In genomic region chr12:35642473-35642872, GRCm38 (mm10) we compare ENCODE assay signal across 27 mouse cellular contexts.
DNase-seq lines count a peak whose midpoint lies in the region; ATAC-seq and TF ChIP-seq lines count a peak whose summit lies in the region.
"Had no signal": no experiment of that assay in that cellular context is flagged by ENCODE, and none has a peak within 500 bp of the region (broad histone marks: within the 10 kb centered on the region; RNA-seq: fewer than 3 reads in every experiment).

No protein-coding gene starts in this region.

- DNase-seq in midbrain, embryonic 14.5 days: peak; percentile 2
- no peak for DNase-seq in midbrain, postnatal 0 days (ENCODE audit: low spot score)
- peak; percentile 90 for DNase-seq in ES-E14 (ENCODE audit: low read depth, low spot score)
- DNase-seq in WW6 (ENCODE audit: low read depth, low spot score): peak; percentile 72
- no peak for DNase-seq in adrenal gland, adult 18-20 months (ENCODE audit: low spot score in 2 of 2)
- DNase-seq in embryo, embryonic 11 days: no peak
- DNase-seq in frontal cortex, postnatal 10 days (ENCODE audit: low spot score in 2 of 2): no peak
- DNase-seq: adrenal gland, adult 2 months; adrenal gland, postnatal 10 days; adrenal gland, postnatal 25 days; B cell, adult 2 months; cerebellum, adult 11 months; cerebellum, adult 18-20 months; cerebellum, adult 8-10 months; cerebellum, adult 9-11 months; cerebellum, postnatal 25 days had no signal

- no peak for TF ChIP-seq POLR2A in ES-Bruce4 (IDR thresholded peaks at IDR 0.05; ENCODE audit: insufficient read depth, low read length)

- in situ Hi-C loops in ES-E14 (cut with MboI; ENCODE audit: low sequenced_read_pairs in 2 of 2, unreplicated experiment in 2 of 2): no loop called here

- H3K27me3 ChIP-seq in midbrain, embryonic 14.5 days (ENCODE audit: control insufficient read depth, insufficient read depth, low read length): no peaks in the 10 kb centered on the region
- H3K27me3 ChIP-seq in midbrain, postnatal 0 days (ENCODE audit: insufficient read depth, low read length): no peaks in the 10 kb centered on the region
- no peaks in the 10 kb centered on the region for H3K27me3 ChIP-seq in ES-Bruce4 (ENCODE audit: control insufficient read depth, insufficient read depth, low read length, poor library complexity, severe bottlenecking)
- H3K27me3 ChIP-seq: CH12.LX; embryonic facial prominence, embryonic 13.5 days; embryonic facial prominence, embryonic 15.5 days; forebrain, embryonic 12.5 days had no signal

- H3K27ac ChIP-seq in midbrain, embryonic 14.5 days (replicated peaks; ENCODE audit: low read depth, low read length): no peak overlapping the region
- no peak overlapping the region for H3K27ac ChIP-seq in midbrain, postnatal 0 days (ENCODE audit: low read depth, low read length)
- H3K27ac ChIP-seq in ES-Bruce4 (ENCODE audit: insufficient read depth, low read length): no peak overlapping the region
- no peak overlapping the region; the same call in 1 of the 2 replicates for H3K27ac ChIP-seq in ES-E14 (ENCODE audit: insufficient read depth, low read depth, low read length, poor library complexity, severe bottlenecking)
- H3K27ac ChIP-seq: embryonic facial prominence, embryonic 13.5 days; embryonic facial prominence, embryonic 15.5 days; forebrain, embryonic 10.5 days; forebrain, embryonic 12.5 days had no signal

- H3K36me3 ChIP-seq in midbrain, embryonic 14.5 days (ENCODE audit: control insufficient read depth, insufficient read depth, low read length): no peaks in the 10 kb centered on the region
- H3K36me3 ChIP-seq in midbrain, postnatal 0 days (ENCODE audit: insufficient read depth, low read length): no peaks in the 10 kb centered on the region
- H3K36me3 ChIP-seq in ES-Bruce4 (ENCODE audit: control insufficient read depth, insufficient read depth, low read length, poor library complexity, severe bottlenecking): no peaks in the 10 kb centered on the region
- no peaks in the 10 kb centered on the region for H3K36me3 ChIP-seq in ES-E14 (ENCODE audit: control insufficient read depth, insufficient read depth, low read length, poor library complexity, severe bottlenecking)
- H3K36me3 ChIP-seq: embryonic facial prominence, embryonic 13.5 days; embryonic facial prominence, embryonic 15.5 days; forebrain, embryonic 10.5 days; forebrain, embryonic 12.5 days had no signal

- no peak overlapping the region for H3K4me2 ChIP-seq in midbrain, embryonic 14.5 days (ENCODE audit: low read length)
- H3K4me2 ChIP-seq in midbrain, postnatal 0 days (ENCODE audit: low read depth, low read length, poor library complexity, severe bottlenecking): no peak overlapping the region
- H3K4me2 ChIP-seq: embryonic facial prominence, embryonic 13.5 days; embryonic facial prominence, embryonic 15.5 days; forebrain, embryonic 12.5 days had no signal

- H3K4me1 ChIP-seq in midbrain, embryonic 14.5 days (ENCODE audit: control insufficient read depth, insufficient read depth, low read length): no peaks in the 10 kb centered on the region
- no peaks in the 10 kb centered on the region for H3K4me1 ChIP-seq in midbrain, postnatal 0 days (ENCODE audit: insufficient read depth, low read length)
- H3K4me1 ChIP-seq in ES-Bruce4 (ENCODE audit: control insufficient read depth, insufficient read depth, low read length) (no peaks in the 10 kb centered on the region), ES-E14 (ENCODE audit: control insufficient read depth in 2 of 2, insufficient read depth in 2 of 2, low read length in 2 of 2, poor library complexity in 1 of 2) (peaks cover 8 to 11% of the 10 kb centered on the region in 2 experiments)
- H3K4me1 ChIP-seq: embryonic facial prominence, embryonic 13.5 days; embryonic facial prominence, embryonic 15.5 days; forebrain, embryonic 12.5 days had no signal

- no peak overlapping the region for H3K9ac ChIP-seq in midbrain, embryonic 14.5 days (replicated peaks; ENCODE audit: low read length)
- no peak overlapping the region for H3K9ac ChIP-seq in midbrain, postnatal 0 days (replicated peaks; ENCODE audit: low read length, poor library complexity, severe bottlenecking)
- H3K9ac ChIP-seq in ES-Bruce4 (ENCODE audit: low read depth, poor library complexity, severe bottlenecking) (no peak overlapping the region), ES-E14 (ENCODE audit: insufficient read depth, low read depth, low read length, poor library complexity, severe bottlenecking) (no peak overlapping the region)
- H3K9ac ChIP-seq: embryonic facial prominence, embryonic 13.5 days; embryonic facial prominence, embryonic 15.5 days; forebrain, embryonic 12.5 days had no signal

- ATAC-seq in midbrain, embryonic 14.5 days (ENCODE audit: low FRiP score, low TSS enrichment): no peak
- ATAC-seq in midbrain, postnatal 0 days (ENCODE audit: low FRiP score): no peak
- ATAC-seq: activated CD4-positive, CD25-positive, alpha-beta regulatory T cell, adult 4 months; CD4-positive, CD25-positive, alpha-beta regulatory T cell, adult 4 months; forebrain, embryonic 14.5 days; forebrain, embryonic 16.5 days had no signal

- H3K4me3 ChIP-seq in midbrain, embryonic 14.5 days (replicated peaks; ENCODE audit: low read depth, low read length): no peak overlapping the region
- H3K4me3 ChIP-seq in midbrain, postnatal 0 days (ENCODE audit: low read depth, low read length): no peak overlapping the region
- H3K4me3 ChIP-seq in ES-Bruce4 (ENCODE audit: low read depth, low read length) (no peak overlapping the region), ES-E14 (ENCODE audit: insufficient read depth in 1 of 2, low read depth in 1 of 2, low read length in 2 of 2, poor library complexity in 1 of 2, severe bottlenecking in 1 of 2) (no peak overlapping the region)
- H3K4me3 ChIP-seq: embryonic facial prominence, embryonic 13.5 days; embryonic facial prominence, embryonic 15.5 days; erythroblast, embryonic 14.5 days; forebrain, embryonic 10.5 days; forebrain, embryonic 12.5 days had no signal

- 0 out of 2 replicates have a peak, but pooled peaks cover 3% of the 10 kb centered on the region for H3K9me3 ChIP-seq in midbrain, embryonic 14.5 days (ENCODE audit: control insufficient read depth, low read length)
- no peaks in the 10 kb centered on the region for H3K9me3 ChIP-seq in midbrain, postnatal 0 days (ENCODE audit: low read length)
- H3K9me3 ChIP-seq in ES-Bruce4 (replicated peaks; ENCODE audit: control insufficient read depth, insufficient read depth, low read length, poor library complexity, severe bottlenecking) (no peaks in the 10 kb centered on the region), ES-E14 (ENCODE audit: control insufficient read depth, insufficient read depth, low read depth, low read length) (no peaks in the 10 kb centered on the region)
- H3K9me3 ChIP-seq: embryonic facial prominence, embryonic 13.5 days; embryonic facial prominence, embryonic 15.5 days; forebrain, embryonic 10.5 days; forebrain, embryonic 12.5 days had no signal

- TF ChIP-seq CTCF in midbrain, postnatal 0 days (IDR thresholded peaks at IDR 0.05): no peak
- TF ChIP-seq CTCF in ES-Bruce4 (IDR thresholded peaks at IDR 0.05; ENCODE audit: low read depth, low read length): no peak

- TF ChIP-seq EP300 in ES-Bruce4 (IDR thresholded peaks at IDR 0.05; ENCODE audit: insufficient read depth, low read depth, low read length): peak; percentile 69

TF ChIP-seq in ES-E14, 5 proteins besides CTCF, POLR2A, EP300 and RAD21:
- TF ChIP-seq MAFK (IDR thresholded peaks at IDR 0.05; ENCODE audit: insufficient read depth, low read depth, low read length) (no peak), ZNF384 (IDR thresholded peaks at IDR 0.05; ENCODE audit: low read depth, low read length) (no peak), CHD2 (IDR thresholded peaks at IDR 0.05; ENCODE audit: low read depth, low read length) (peak; percentile 82), HCFC1 (IDR thresholded peaks at IDR 0.05; ENCODE audit: borderline replicate concordance, insufficient read depth, low read length) (no peak), ZC3H11A (IDR thresholded peaks at IDR 0.05; ENCODE audit: borderline replicate concordance, low read depth, low read length) (no peak)

Comparison
In these comparisons a context has a peak if more than half of its experiments do, and no peak if none do; other contexts are left out.
1. DNase-seq: peak in midbrain, embryonic 14.5 days (single experiment), ES-E14 (single experiment) and WW6 (single experiment); none in midbrain, postnatal 0 days (single experiment), adrenal gland, adult 18-20 months (0 of 2), embryo, embryonic 11 days (single experiment) and frontal cortex, postnatal 10 days (0 of 2).